Mouse (Mus musculus): ENCODE data around the gene Tbc1d2.

DNA sequence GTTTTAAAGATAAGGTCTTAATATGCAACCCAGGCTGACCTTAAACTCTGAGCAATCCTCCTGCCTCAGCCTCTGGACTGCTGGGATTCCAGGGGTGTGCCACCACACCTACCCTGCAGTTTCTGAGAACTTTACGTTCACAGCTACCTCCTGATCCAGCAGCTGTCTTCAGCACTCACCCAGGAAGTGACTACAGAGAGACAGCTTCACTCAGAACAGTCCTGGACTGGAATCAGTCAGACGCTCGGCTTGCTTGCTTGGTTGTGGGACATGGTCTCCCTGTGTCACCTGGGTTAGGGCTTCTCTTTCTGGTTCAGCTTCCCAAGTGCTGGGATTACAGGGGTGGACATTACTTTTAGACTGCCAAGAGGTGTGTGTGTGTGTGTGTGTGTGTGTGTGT, 93.1 kb downstream of the Tbc1d2 start:
- TF ChIP-seq CTCF (IDR thresholded peaks at IDR 0.05; ENCODE audit: extremely low read depth, insufficient read length, insufficient replicate concordance, low read depth, low read length): no peak
- no peak for TF ChIP-seq POLR2A (IDR thresholded peaks at IDR 0.05; ENCODE audit: low read depth, low read length)
